Mouse (Mus musculus) A20 (cell line): Measurements from ENCODE around the gene Bicra.
A peak's percentile ranks its signal among the peaks of the same experiment; 100 is the strongest.

Experiments
- DNase-seq: peaks from one replicate; pipeline ENCODE4 v3.0.0-alpha.2; 2011; ENCODE audit warnings: low read depth, low spot score

Bicra gene

DNA sequence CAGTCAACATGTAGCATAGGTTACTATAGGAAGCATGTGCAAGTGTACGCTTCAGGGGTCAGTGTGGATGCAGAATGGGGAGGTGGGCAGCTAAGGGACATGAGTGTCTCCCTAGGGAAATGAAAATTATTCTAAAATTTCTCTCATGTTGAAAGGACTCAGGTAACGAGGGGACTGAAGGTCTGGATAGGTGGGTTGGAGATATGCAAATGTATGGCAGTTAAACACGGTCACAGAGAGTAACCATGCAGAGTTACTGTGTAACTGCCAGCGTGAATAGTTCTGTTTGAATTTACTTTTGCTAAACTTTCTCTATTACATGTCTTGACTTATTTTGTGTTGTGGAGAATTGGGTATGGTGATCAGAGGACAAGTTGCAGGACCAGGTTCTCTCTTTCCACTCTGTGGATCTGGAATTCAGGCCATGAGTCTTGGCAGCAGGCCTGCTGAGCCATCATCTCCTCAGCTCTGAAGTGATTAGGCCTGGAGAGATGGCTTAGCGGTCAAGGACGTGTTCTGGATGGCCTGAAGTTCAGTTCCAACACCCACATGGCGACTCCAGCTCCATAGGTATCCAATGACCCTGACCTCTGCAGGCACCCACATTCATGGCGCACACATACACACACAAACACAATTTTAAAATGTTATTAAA is 33.1 kb downstream of the Bicra start:
- DNase-seq: peak; percentile 77

DNA sequence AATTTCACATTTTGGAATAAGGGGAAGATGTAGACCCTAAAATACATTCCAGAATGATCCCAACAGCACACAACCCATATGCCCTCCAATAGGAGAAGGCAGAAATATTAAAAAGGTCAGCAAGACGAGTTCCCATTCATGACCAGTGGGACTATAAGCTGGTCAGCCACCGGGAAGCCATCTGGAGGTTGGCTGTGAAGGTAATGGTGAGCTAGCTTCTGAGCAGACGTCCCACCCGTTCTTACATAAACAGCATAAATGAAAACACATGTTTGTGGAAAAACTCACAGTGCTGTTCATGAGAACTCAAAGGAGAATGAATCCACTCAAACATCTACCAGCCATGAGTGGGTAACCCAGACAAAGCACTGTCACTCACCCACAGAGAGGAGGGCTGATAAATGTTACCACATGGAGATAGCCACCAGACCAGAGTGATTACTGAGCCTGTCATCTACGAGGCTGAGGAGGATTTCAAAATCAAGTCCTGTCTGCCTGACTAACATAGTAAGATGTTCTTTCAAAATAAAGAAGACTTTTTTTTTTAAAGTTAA is 33.9 kb downstream of the Bicra start:
- no peak for DNase-seq

DNA sequence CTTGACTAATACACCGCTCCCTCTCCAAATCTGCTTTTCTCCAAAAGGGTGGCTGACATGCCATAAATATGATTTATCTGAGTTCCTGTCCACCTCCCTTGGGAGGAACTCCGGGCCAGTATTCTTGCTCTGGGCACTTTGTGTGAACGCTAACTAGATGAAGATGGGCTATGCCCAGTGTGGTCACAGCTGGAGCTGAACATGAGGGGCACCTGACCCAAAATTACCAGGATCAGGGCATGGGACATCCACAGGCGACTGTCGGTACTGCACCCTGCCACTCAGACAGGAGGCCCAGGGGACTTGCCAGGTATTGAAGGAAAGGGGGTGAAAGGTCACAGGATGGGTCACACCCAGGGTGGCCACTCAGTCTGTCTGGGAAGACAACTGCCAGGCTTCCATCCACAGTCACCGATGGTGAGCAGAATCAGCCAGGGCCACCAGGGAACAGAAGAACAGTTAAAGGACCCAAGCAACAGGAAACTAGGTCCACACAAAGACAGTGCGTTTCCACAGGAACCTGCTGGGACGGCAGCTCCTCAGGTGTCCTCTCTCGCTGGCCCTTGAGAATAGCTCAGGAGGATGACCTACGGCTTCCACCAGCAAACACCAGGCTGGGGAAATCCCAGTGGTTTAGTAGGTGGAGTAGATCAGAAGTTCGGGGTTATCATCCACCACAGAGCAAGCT is 35.0 kb downstream of the Bicra start:
- peak; percentile 46 for DNase-seq

DNA sequence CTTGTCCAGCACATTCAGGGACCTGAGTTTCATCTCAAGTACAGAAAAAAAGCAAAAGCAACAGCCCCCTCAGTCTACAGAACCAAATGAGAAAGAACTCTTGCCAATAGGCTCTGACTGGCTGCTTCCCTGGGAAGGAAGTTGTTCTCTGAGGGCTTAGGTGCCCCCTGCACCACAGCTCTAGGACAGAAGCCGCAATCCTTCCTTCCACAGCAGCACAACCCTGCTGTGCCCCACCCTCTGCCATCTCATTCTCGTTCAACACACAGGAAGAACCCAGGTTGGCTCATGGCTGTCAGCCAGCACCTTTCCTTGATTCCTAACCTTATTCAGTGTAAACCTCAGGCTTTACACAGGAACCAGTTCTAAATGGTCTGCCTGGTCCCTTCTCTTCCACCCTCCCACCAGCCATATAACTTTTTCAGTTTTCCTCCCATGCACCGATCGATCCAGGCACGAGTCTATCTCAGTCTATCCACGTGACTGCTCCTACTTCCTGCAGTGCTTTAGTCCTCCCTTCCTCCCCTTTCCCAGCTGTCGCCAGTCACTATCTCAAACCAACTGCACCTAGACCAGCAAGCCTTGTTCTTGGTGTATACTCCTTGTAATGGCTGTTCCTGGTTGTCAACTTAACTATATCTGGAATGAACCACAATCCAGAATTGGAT is 36.2 kb downstream of the Bicra start:
- no peak for DNase-seq

DNA sequence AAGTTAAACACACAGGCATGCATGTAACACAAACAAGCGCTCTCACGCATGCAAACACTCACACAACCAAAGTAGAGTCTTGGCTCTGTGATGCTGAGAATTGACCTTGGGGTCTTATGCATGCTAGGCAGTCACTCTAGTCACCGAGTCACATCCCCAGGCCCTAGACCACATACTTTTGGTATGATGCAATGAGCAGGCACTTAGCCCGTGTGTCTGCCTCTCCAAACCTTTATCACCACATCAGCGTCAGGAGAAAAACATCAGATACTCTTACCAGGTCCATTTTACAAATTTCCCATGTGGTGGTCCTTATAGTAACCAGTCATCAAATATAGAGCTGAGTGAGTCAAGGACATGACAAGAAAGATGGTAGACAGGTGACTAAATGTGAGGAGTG is 37.1 kb downstream of the Bicra start:
- DNase-seq: no peak

DNA sequence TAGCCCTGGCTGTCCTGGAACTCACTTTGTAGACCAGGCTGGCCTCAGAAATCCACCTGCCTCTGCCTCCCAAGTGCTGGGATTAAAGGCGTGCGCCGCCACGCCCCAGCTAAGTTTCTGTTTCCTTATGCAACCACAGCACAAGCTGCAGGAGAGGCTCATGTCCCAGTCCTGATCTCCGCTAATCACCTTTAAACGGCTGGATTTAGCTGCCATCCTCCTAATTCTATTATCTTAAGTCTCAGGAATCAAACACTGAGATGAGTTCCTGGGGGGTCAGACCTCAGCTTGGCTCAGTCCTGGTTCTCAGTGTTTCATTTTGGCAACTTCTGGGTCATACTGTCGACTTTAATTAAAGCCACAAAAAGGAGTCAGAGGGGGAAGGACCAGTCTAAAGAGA is 38.1 kb downstream of the Bicra start:
- DNase-seq: no peak

DNA sequence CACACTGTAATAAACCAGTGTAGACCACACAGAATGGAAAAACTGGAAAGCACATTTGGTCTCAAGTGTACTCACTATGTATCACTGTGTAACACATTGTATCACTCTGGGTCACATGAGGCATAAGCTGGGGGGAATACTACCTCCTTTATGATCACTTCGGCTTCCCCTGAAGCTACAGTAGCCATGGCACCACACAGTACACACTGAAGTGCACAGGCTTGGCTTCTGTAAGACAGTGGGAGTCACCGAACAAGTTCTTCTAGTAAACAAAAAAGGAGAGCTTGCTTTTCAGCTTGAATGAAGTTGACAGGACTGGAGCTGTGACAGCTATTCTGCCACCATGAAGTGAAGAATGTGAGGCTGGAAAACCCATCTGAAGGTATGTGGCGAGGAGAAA is 42.7 kb downstream of the Bicra start:
- no peak for DNase-seq

DNA sequence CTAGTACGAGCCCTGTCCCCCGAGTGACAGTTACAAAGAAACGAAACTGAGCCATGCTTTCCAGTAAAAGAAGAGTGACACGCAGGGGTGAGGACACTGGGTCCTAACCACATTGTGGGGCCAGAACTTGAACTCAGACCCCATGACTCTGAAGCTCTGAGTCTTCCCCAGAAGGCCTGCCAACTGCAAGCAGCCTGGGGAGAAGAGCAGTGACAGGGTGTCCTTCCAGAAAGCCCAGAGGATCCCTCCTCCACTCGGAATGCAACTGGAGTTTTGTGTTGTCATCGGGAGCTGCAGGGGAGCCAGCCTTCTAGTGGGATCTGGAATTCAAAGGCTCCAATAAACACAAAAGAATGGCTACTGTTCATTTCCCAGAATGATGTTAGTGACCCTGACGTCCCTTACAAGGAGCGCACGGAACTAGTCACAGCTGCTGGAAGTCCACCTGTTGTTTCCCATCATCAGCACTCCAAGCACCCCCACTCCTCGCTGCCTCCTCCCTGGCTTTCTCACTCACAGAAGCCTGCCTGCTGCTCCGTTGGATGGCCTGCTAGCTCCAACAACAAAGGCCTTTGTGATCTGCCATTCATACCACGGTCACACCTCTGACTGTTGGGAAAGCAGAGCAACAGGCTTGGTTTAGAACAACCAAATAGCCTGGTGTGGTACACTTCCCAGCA is 43.4 kb downstream of the Bicra start:
- no peak for DNase-seq

DNA sequence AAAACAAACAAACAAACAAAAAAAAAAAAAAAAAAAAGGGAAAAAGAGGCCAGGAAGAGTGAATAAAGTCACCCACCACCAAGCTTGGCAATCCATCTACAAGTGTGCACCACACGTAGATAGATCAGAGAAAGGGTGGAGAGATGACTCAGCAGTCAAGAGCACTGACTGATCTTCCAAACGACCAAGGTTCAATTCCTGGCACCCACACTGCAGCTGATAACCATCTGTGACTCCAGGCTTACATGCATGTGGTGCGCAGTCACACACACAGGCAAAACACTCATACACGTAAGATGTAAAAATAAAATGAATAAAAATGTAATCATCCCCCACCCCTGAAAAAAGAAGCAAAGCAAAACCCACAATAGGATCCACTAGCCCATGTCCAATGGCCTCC is 44.7 kb downstream of the Bicra start:
- no peak for DNase-seq

DNA sequence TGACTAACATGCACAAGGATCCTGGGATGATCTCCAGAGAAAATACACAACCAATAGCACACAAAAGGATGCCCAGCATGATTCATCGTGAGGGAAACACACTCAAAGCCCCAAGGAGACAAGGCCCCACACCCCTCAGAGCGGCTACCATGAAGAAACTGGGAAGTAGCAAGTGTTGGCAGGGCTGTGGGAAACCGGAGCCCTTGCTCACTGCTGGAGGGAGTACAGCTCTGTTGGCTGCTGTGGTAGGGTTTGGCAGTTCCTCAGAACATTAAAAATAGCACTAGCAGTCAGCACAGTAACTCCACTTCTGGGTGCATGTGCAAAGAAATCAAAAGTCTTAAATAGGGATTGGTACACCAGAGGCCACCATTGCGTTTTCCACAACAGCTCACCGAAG is 45.5 kb downstream of the Bicra start:
- DNase-seq: no peak

DNA sequence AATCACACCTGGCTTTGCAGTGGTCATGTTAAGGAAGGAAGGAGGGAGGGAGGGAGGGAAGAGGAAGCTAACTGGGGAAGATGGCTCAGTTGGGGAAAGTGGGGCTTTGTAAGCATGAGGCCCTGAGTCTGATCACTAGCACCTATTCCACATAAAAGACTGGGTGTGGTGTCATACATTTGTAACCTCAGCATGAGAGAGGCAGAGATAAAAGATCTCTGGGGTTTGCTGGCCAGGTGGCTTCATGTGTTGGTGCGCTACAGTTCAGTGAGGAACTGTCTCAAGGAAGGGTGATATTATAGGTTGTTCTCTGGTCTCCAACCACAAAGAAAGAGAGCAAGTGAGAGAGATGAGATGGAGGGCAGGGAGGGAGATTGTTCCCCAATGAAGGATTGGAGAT is 46.0 kb downstream of the Bicra start:
- no peak for DNase-seq

DNA sequence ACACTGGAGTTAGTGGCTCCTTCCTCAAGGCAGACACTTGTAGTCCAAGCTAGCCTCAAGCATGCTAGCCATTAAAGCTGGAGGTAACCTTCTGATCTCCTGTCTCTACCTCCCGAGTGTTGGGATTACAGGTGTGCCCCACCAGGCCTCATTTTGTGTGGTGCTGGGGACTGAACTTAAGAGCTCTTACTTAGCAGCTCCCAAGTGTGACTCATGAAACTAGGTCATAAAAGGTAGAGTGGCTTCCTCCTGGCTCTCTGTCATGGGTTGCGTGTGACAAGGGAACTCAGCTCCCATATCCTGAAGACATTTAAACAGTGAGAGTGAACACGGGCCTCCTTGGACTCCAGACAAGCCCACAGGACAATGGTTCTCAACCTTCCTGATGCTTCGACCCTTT is 53.9 kb downstream of the Bicra start:
- DNase-seq: no peak

DNA sequence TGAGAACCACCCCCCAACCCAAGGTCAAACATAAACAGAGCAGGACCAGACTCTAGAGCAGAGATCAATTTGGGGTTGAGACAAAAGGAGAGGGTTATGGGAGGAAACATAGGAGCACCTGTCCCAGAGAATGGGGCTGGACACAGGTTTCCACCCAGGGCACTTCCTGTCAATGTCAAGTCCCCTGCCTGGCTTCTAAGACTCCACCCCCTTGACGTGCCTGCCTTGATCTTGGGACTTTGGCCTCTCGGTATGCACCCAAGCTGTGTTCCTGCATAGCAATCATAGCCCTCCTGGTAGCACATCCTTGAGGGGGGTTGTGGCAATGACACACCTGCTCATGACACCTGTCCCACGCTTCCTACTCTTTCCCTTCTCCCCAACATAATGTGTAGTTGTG is 54.6 kb downstream of the Bicra start:
- no peak for DNase-seq

DNA sequence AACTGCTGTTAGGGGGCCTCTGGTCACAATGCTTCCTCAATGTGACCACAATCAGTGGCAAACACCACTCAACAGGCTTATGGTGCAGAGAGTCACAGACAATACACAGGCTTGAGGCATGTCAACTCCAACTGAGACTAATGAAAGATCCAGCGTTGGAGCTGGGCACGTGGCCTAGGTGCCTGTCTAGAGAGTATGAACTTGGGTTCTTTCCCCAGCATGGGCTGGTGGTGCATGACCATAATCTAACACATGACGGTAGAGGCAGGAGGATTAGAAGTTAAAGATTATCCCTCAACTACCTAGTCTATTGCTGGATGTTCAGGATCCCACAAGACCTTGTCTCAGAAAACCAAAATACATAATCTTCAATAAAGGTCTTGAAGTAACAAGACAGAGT is 56.0 kb downstream of the Bicra start:
- DNase-seq: no peak

DNA sequence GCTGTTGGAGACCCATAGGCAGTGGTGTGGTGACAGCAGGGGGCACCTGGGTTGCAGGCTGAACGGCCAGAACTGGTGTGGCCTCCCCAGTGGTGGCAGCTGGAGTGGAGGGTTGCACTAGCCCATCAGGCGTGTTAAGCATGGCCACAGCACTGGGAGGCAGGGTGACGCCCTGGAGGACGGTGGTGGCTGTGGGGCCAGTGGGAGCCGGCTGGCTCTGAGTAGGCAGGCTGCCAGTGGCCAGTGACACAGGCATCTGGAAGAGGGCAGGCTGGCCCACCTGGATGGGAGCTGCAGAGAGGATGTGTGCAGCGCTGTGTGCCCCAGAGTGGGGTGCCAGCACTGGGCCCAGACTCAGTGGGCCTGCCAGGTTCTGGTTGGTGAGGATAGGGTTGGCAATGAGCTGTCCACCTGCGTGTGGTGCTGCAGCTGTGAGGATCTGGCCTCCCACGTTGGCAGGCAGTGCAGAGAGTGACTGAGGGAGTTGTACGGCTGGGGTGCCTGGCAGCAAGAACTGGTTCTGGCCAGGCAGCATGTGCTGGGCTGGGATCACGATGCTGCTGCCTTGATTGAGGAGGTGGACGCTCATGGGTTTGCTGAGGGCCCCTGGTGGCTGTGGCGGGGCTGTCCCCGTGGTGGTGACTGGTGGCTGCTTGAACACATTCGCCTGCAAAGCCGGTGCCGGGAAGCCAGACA is 59.9 kb downstream of the Bicra start:
- DNase-seq: no peak

DNA sequence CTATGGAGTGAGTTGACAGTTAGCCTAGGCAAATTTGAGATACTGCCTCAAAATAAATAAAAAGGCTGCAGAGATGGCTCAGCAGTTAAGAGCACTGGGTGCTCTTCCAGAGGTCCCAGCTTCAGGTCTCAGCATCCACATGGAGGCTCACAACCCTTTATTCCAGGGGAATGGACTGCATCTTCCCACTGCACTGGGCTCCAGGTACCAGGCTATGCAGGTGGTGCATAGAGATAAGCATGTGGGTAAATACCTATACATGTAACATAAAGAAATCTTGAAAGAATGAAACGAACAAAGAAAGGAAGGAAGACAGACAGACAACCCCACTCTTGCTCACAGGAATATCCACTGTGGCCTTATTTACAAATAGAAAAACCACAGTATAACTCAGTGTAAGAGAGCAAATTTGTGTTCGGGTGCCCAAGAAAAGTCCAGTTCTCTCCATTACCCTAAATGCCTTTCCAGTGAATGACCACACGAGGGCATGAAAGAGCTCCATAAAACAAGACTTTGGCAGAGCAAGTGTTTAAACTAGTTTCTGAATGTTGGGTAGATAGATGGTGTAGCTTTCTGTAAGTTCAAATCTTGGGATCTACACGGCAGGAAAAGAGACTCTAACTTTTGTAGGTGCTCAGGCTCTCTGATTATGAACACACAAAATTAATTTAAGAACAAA is 64.9 kb downstream of the Bicra start:
- peak; percentile 59 for DNase-seq

DNA sequence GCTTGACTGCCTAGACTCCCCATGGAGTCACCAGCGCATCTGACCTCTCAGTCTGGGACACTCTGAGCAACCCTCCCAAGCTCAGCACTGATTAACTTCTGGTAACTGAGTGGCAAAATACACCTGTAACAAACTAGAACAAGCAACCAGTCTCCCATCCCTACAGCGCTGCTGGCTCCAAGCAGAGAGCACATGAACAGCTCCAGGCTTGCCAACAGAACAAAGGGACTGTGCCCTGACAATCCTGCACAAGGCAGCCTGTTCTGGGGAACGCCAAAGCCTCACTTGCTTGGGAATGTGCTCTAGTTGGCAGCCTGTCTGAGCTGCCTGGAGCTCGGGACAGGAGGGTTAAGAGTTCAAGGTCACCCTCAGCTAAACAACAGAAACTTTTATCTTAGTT is 66.2 kb downstream of the Bicra start:
- no peak for DNase-seq

DNA sequence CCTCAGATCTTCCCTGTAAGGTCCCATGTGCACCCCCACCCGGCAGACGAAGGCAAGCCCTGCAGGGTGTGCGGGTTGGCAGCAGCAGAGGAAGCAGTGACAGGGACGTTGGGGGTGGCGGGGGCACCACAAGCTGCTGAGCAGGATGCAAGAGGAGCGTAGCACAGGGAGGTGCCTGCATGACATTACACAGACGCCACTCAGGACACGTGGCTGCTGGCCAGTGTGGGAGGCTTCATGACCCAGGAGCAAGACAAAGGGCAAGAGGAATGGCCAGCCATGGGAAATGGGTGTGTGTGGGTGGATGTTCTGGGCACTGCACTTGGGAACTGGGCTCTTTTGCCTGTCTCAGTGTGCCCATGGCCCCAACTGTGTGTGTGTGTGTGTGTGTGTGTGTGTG is 67.5 kb downstream of the Bicra start:
- no peak for DNase-seq

DNA sequence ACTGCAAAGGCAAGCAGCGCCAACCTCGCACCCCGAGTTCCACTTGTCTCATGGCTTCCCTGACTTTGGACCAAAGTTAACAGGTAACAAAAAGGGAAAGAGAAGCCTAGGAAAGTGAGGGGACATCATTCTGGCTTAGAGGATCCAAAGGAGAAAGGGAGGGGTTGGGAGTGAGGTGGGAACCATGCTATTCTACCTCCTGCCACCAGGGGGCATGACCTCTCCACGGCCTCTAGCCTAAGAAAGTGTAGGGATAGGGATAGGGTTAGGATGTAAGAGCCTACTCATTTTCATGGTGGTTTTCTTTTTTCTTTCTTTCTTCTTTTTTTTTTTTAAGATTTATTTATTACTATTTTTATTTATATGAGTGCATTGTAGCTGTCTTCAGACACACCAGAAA is 71.8 kb downstream of the Bicra start:
- DNase-seq: peak; percentile 39

DNA sequence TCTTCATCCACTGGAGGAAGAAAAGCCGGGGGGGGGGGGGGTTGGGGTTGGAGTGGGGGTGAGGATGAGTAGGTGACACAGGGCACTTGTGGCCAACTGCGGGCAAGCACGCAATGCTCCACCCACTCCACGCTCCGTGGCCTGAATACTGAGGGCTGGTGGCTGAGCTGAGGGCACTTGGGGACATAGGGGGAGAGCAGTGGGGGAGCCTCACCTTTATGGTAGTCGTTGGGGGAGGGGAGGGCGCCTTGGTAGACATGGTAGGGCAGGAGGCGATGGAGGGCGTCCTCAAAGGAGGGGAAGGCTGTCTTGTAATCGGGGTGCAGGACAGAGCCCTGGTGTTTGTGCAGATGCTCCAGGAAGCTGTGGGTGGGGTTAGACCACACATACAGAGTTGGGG is 72.3 kb downstream of the Bicra start:
- no peak for DNase-seq

DNA sequence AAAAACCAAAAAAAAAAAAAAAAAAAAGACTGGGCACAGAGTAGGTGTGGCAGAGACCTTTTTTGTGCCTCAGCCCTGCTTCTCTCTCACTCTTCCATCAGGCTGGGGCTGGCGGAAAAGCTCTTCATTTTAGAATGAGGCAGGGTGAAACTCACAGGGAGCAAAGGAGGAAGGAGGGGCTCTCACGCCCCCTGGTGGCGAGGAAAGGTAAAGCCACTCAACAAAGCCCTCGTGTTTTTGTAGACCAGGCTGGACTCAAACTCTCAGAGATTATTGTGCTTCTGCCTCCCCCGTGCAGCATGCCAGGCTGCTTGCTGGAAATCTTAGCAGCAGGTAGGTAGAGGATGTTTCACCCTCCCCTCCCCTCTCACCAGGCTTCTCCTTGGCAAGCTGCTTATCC is 73.0 kb downstream of the Bicra start:
- DNase-seq: peak; percentile 56
